Comparison of ENCODE assay signal across 8 mouse cellular contexts in genomic region chr11:93994531-93994930, GRCm38 (mm10). TPM values are rescaled to one million over a fixed set of nuclear protein-coding genes. Genes with fewer than 3 reads are reported as not detected.
DNase-seq lines count a peak whose midpoint lies in the region; ATAC-seq lines count a peak whose summit lies in the region.

No protein-coding gene starts in this region.

- H3K9ac ChIP-seq in liver, embryonic 12.5 days = peak overlapping the region; percentile 79
- H3K9ac ChIP-seq in stomach, embryonic 15.5 days = peak overlapping the region; percentile 52; the same call in 1 of the 2 replicates

- H3K27me3 ChIP-seq in liver, embryonic 12.5 days (replicated peaks) = no peaks in the 10 kb centered on the region
- H3K27me3 ChIP-seq in stomach, embryonic 15.5 days (replicated peaks) = no peaks in the 10 kb centered on the region

- peak overlapping the region; percentile 95 for H3K4me3 ChIP-seq in liver, embryonic 12.5 days
- H3K4me3 ChIP-seq in stomach, embryonic 15.5 days (replicated peaks) = peak overlapping the region; percentile 97

- intact Hi-C loops in left cerebral cortex, postnatal 14 days (cut with DNase I) = loop anchor here (2.0 kb wide), 1 partner anchor 26 kb away; the partner anchor contains the start of genes Gm20390 and Nme1

- H3K4me2 ChIP-seq in liver, embryonic 12.5 days = peak overlapping the region; percentile 99
- H3K4me2 ChIP-seq in stomach, embryonic 15.5 days = peak overlapping the region; percentile 86

- 55% methylated on average over 5 of the region's 5 CpGs for WGBS in liver, embryonic 12.5 days (ENCODE audit: insufficient replicate concordance)
- WGBS in stomach, embryonic 15.5 days = 53% methylated on average over 5 of the region's 5 CpGs

- peaks cover 5% of the 10 kb centered on the region; the same call in 1 of the 2 replicates for H3K36me3 ChIP-seq in liver, embryonic 12.5 days
- no peaks in the 10 kb centered on the region for H3K36me3 ChIP-seq in stomach, embryonic 15.5 days

- ATAC-seq in liver, embryonic 12.5 days = no peak
- ATAC-seq in stomach, embryonic 15.5 days (ENCODE audit: insufficient read depth, low FRiP score, low read depth) = no peak

- H3K9me3 ChIP-seq in liver, embryonic 12.5 days (replicated peaks) = no peaks in the 10 kb centered on the region
- no peaks in the 10 kb centered on the region for H3K9me3 ChIP-seq in stomach, embryonic 15.5 days

- DNase-seq in cerebellum, adult 9-10 months = peak; percentile 37
- no peak for DNase-seq in cerebellum, adult 8-10 months
- DNase-seq in urinary bladder, postnatal 25 days (ENCODE audit: low spot score) = peak; percentile 9
- no peak for DNase-seq in urinary bladder, adult 2 months (ENCODE audit: low spot score)
- DNase-seq in right cerebral cortex, adult 2 months (ENCODE audit: low spot score in 2 of 2) = no peak
- no peak for DNase-seq in left cerebral cortex, postnatal 14 days (ENCODE audit: low spot score in 2 of 2)

- peak overlapping the region; percentile 100 for H3K27ac ChIP-seq in liver, embryonic 12.5 days
- peak overlapping the region; percentile 99 for H3K27ac ChIP-seq in stomach, embryonic 15.5 days

- peaks cover 45% of the 10 kb centered on the region for H3K4me1 ChIP-seq in liver, embryonic 12.5 days
- H3K4me1 ChIP-seq in stomach, embryonic 15.5 days = peaks cover 16% of the 10 kb centered on the region

RNA-seq across cellular contexts. Expression of gene Spag9, which starts 1.4 kb away (rescaled TPM):
- 42.1 and 42.9 TPM in 2 replicates for polyA plus RNA-seq in urinary bladder, adult 2 months (2012; rRNA removed)
- 18.0 and 19.6 TPM in 2 replicates for polyA plus RNA-seq in liver, embryonic 12.5 days (2016; fragmentation: Nextera tagmentation; extraction: Ambion mirVana)
- polyA plus RNA-seq in stomach, embryonic 15.5 days (2015; fragmentation: Nextera tagmentation; extraction: Ambion mirVana) = 36.2 and 45.6 TPM in 2 replicates
- total RNA-seq in left cerebral cortex, postnatal 14 days (2021) = 100 to 1,000 TPM; 257 to 273 TPM

RNA-seq across cellular contexts. Expression of gene Nme1, which starts 26.2 kb away (rescaled TPM):
- polyA plus RNA-seq in urinary bladder, adult 2 months (2012; rRNA removed) = 44.7 and 65.0 TPM in 2 replicates
- polyA plus RNA-seq in liver, embryonic 12.5 days (2016; fragmentation: Nextera tagmentation; extraction: Ambion mirVana) = 195 and 224 TPM in 2 replicates
- polyA plus RNA-seq in stomach, embryonic 15.5 days (2015; fragmentation: Nextera tagmentation; extraction: Ambion mirVana) = 147 and 174 TPM in 2 replicates
- total RNA-seq in left cerebral cortex, postnatal 14 days (2021) = 100 to 1,000 TPM; 104 to 109 TPM

RNA-seq across cellular contexts. Expression of gene Gm20390, which starts 26.4 kb away (rescaled TPM):
- 49.4 and 49.9 TPM in 2 replicates for polyA plus RNA-seq in urinary bladder, adult 2 months (2012; rRNA removed)
- polyA plus RNA-seq in liver, embryonic 12.5 days (2016; fragmentation: Nextera tagmentation; extraction: Ambion mirVana) = 264 and 272 TPM in 2 replicates
- polyA plus RNA-seq in stomach, embryonic 15.5 days (2015; fragmentation: Nextera tagmentation; extraction: Ambion mirVana) = 345 and 399 TPM in 2 replicates
- total RNA-seq in left cerebral cortex, postnatal 14 days (2021) = 100 to 1,000 TPM; 131 to 161 TPM

RNA-seq across cellular contexts. Expression of gene Nme2, which starts 38.5 kb away (rescaled TPM):
- 209 and 211 TPM in 2 replicates for polyA plus RNA-seq in urinary bladder, adult 2 months (2012; rRNA removed)
- 76.4 and 76.8 TPM in 2 replicates for polyA plus RNA-seq in liver, embryonic 12.5 days (2016; fragmentation: Nextera tagmentation; extraction: Ambion mirVana)
- polyA plus RNA-seq in stomach, embryonic 15.5 days (2015; fragmentation: Nextera tagmentation; extraction: Ambion mirVana) = 266 and 295 TPM in 2 replicates
- 100 to 1,000 TPM in 1 of 2 experiments, 10 to 100 TPM in 1; 93.0 to 113 TPM for total RNA-seq in left cerebral cortex, postnatal 14 days (2021)

Comparison
In these comparisons a context has a peak if more than half of its experiments do, and no peak if none do; other contexts are left out.
1. DNase-seq: peak in cerebellum, adult 9-10 months (single experiment) and urinary bladder, postnatal 25 days (single experiment); none in cerebellum, adult 8-10 months (single experiment), urinary bladder, adult 2 months (single experiment), right cerebral cortex, adult 2 months (0 of 2) and left cerebral cortex, postnatal 14 days (0 of 2).